Mouse (Mus musculus) liver, embryonic 13.5 days (tissue): ENCODE measurements around the gene Fam49a. TPM values are rescaled to one million over a fixed set of nuclear protein-coding genes. Genes with fewer than 3 reads are reported as not detected.

Experiments
- ATAC-seq: fragments of 200-750 bp; cut with Nextera tagmentation; 2 replicates; pipeline ENCODE4 v1.8.0; 2017; ENCODE audit warnings: low read depth, mild to moderate bottlenecking, moderate number of reproducible peaks, moderate library complexity
- DNase-seq: peaks from one replicate; pipeline ENCODE4 v3.0.0; 2022
- H3K27ac ChIP-seq: fragments of 300-500 bp; sonication (generic); 2 replicates; pipeline ENCODE4 v1.5.1; 2015; ENCODE audit warnings: moderate library complexity, mild to moderate bottlenecking, inconsistent platforms
- H3K27me3 ChIP-seq: fragments of 300-500 bp; sonication (generic); 2 replicates; pipeline ENCODE4 v1.6.1; 2015; ENCODE audit warnings: mild to moderate bottlenecking, inconsistent platforms
- H3K36me3 ChIP-seq: fragments of 300-500 bp; sonication (generic); 2 replicates; pipeline ENCODE4 v1.6.1; 2015; ENCODE audit warnings: mild to moderate bottlenecking, inconsistent platforms
- H3K4me1 ChIP-seq: fragments of 300-500 bp; sonication (generic); replicated peaks from 2 replicates; pipeline ENCODE4 v1.6.1; 2015; ENCODE audit warnings: inconsistent platforms
- H3K4me2 ChIP-seq: fragments of 300-500 bp; sonication (generic); 2 replicates; pipeline ENCODE4 v1.6.1; 2015; ENCODE audit warnings: inconsistent platforms, mild to moderate bottlenecking, moderate library complexity
- H3K4me3 ChIP-seq: fragments of 300-500 bp; sonication (generic); replicated peaks from 2 replicates; pipeline ENCODE4 v1.5.1; 2015; ENCODE audit warnings: mild to moderate bottlenecking, inconsistent platforms
- H3K9ac ChIP-seq: fragments of 300-500 bp; sonication (generic); 2 replicates; pipeline ENCODE4 v1.6.1; 2015; ENCODE audit warnings: mild to moderate bottlenecking, inconsistent platforms
- H3K9me3 ChIP-seq: fragments of 300-500 bp; sonication (generic); replicated peaks from 2 replicates; pipeline ENCODE4 v1.6.1; 2016; ENCODE audit warnings: inconsistent platforms
- WGBS: fragments of 180-500 bp; shearing (Covaris S2); methylation state at CpG from one replicate; pipeline ENCODE4 v1.1.7; 2015; ENCODE audit not compliant: insufficient replicate concordance; 5-methylcytosine and 5-hydroxymethylcytosine counted together
- polyA plus RNA-seq: library from polyadenylated mRNA; unstranded; fragments of >200 nt; fragmentation: Nextera tagmentation; extraction: Ambion mirVana; gene quantifications from 2 replicates; pipeline ENCODE4 v1.2.1, GENCODE M21; 2015

The Fam49a gene
- polyA plus RNA-seq, 1 experiment from 2014 or later: 2.5 TPM

- H3K4me3 ChIP-seq: no peak overlapping the region
- no peaks in the 10 kb centered on the region for H3K36me3 ChIP-seq
- no peaks in the 10 kb centered on the region for H3K9me3 ChIP-seq
- no peak overlapping the region for H3K9ac ChIP-seq
- ATAC-seq (no peak), DNase-seq (no peak)
- no peak overlapping the region for H3K4me2 ChIP-seq
- WGBS: 71% methylated on average over 6 of the region's 6 CpGs
- H3K27ac ChIP-seq: no peak overlapping the region
- H3K27me3 ChIP-seq: no peaks in the 10 kb centered on the region
- no peaks in the 10 kb centered on the region for H3K4me1 ChIP-seq
These were observed 75.4 kb downstream of the Fam49a start for GRCm38 (mm10) chr12:12337378-12337777.

- no peak overlapping the region for H3K27ac ChIP-seq
- H3K27me3 ChIP-seq: no peaks in the 10 kb centered on the region
- no peaks in the 10 kb centered on the region for H3K9me3 ChIP-seq
- no peak overlapping the region for H3K4me2 ChIP-seq
- no peak for DNase-seq
- no peak for ATAC-seq
- H3K36me3 ChIP-seq: no peaks in the 10 kb centered on the region
- no peak overlapping the region for H3K9ac ChIP-seq
- no peaks in the 10 kb centered on the region for H3K4me1 ChIP-seq
- 66% methylated on average over 2 of the region's 2 CpGs for WGBS
- H3K4me3 ChIP-seq: no peak overlapping the region
These were observed 81.4 kb downstream of the Fam49a start for GRCm38 (mm10) chr12:12343320-12343719.

- Histone ChIP-seq H3K27ac (no peak overlapping the region), H3K9ac (no peak overlapping the region), H3K9me3 (no peaks in the 10 kb centered on the region), H3K27me3 (no peaks in the 10 kb centered on the region), H3K36me3 (no peaks in the 10 kb centered on the region), H3K4me3 (no peak overlapping the region), H3K4me1 (no peaks in the 10 kb centered on the region), H3K4me2 (no peak overlapping the region)
- WGBS: 60% methylated on average over 2 of the region's 2 CpGs
- ATAC-seq: no peak
- no peak for DNase-seq
These were observed 86.7 kb downstream of the Fam49a start for GRCm38 (mm10) chr12:12348625-12349024.

GRCm38 (mm10) chr12:12349645-12350288, 87.8 kb downstream of the Fam49a start:
- H3K4me1 ChIP-seq: no peaks in the 10 kb centered on the region
- H3K4me2 ChIP-seq: no peak overlapping the region
- H3K4me3 ChIP-seq: no peak overlapping the region
- no peaks in the 10 kb centered on the region for H3K36me3 ChIP-seq
- H3K9ac ChIP-seq: no peak overlapping the region
- no peak overlapping the region for H3K27ac ChIP-seq
- ATAC-seq (no peak), DNase-seq (no peak)
- WGBS: 48% methylated on average over 6 of the region's 6 CpGs
- no peaks in the 10 kb centered on the region for H3K9me3 ChIP-seq
- no peaks in the 10 kb centered on the region for H3K27me3 ChIP-seq

GRCm38 (mm10) chr12:12351816-12352552, 90.0 kb downstream of the Fam49a start:
- no peak overlapping the region for H3K4me2 ChIP-seq
- no peak overlapping the region for H3K9ac ChIP-seq
- no peaks in the 10 kb centered on the region for H3K36me3 ChIP-seq
- ATAC-seq (no peak), DNase-seq (no peak)
- H3K4me3 ChIP-seq: no peak overlapping the region
- H3K4me1 ChIP-seq: no peaks in the 10 kb centered on the region; the same call in 1 of the 2 replicates
- 39% methylated on average over 11 of the region's 11 CpGs for WGBS
- no peaks in the 10 kb centered on the region for H3K27me3 ChIP-seq
- no peak overlapping the region for H3K27ac ChIP-seq
- H3K9me3 ChIP-seq: no peaks in the 10 kb centered on the region

GRCm38 (mm10) chr12:12354115-12354653, 92.2 kb downstream of the Fam49a start:
- H3K36me3 ChIP-seq: no peaks in the 10 kb centered on the region
- H3K9me3 ChIP-seq: no peaks in the 10 kb centered on the region
- no peak overlapping the region for H3K27ac ChIP-seq
- H3K4me1 ChIP-seq: no peaks in the 10 kb centered on the region; the same call in 1 of the 2 replicates
- no peak overlapping the region for H3K9ac ChIP-seq
- DNase-seq (no peak), ATAC-seq (no peak)
- H3K27me3 ChIP-seq: no peaks in the 10 kb centered on the region
- H3K4me2 ChIP-seq: no peak overlapping the region
- 58% methylated on average over 10 of the region's 10 CpGs for WGBS
- H3K4me3 ChIP-seq: no peak overlapping the region

- no peak for DNase-seq
- Histone ChIP-seq H3K27me3 (no peaks in the 10 kb centered on the region), H3K9me3 (no peaks in the 10 kb centered on the region), H3K4me2 (no peak overlapping the region), H3K27ac (no peak overlapping the region), H3K36me3 (no peaks in the 10 kb centered on the region), H3K4me1 (no peaks in the 10 kb centered on the region; the same call in 1 of the 2 replicates), H3K9ac (no peak overlapping the region), H3K4me3 (no peak overlapping the region)
- no peak for ATAC-seq
- 64% methylated on average over 9 of the region's 9 CpGs for whole genome bisulfite sequencing
These were observed 94.1 kb downstream of the Fam49a start for GRCm38 (mm10) chr12:12356048-12356447.

GRCm38 (mm10) chr12:12356463-12356862, 94.5 kb downstream of the Fam49a start:
- DNase-seq (no peak), ATAC-seq (no peak)
- H3K9ac ChIP-seq: no peak overlapping the region
- no peak overlapping the region for H3K4me3 ChIP-seq
- no peak overlapping the region for H3K27ac ChIP-seq
- H3K4me2 ChIP-seq: no peak overlapping the region
- no peaks in the 10 kb centered on the region for H3K36me3 ChIP-seq
- no peaks in the 10 kb centered on the region; the same call in 1 of the 2 replicates for H3K4me1 ChIP-seq
- WGBS: 39% methylated on average over 1 of the region's 1 CpGs
- H3K9me3 ChIP-seq: no peaks in the 10 kb centered on the region
- no peaks in the 10 kb centered on the region for H3K27me3 ChIP-seq

- no peaks in the 10 kb centered on the region for H3K27me3 ChIP-seq
- H3K4me1 ChIP-seq: no peaks in the 10 kb centered on the region; the same call in 1 of the 2 replicates
- WGBS: 62% methylated on average over 5 of the region's 5 CpGs
- H3K27ac ChIP-seq: no peak overlapping the region
- H3K4me2 ChIP-seq: no peak overlapping the region
- no peaks in the 10 kb centered on the region for H3K36me3 ChIP-seq
- no peak for ATAC-seq
- H3K9ac ChIP-seq: no peak overlapping the region
- H3K9me3 ChIP-seq: no peaks in the 10 kb centered on the region
- no peak for DNase-seq
- H3K4me3 ChIP-seq: no peak overlapping the region
These were observed 95.0 kb downstream of the Fam49a start for GRCm38 (mm10) chr12:12356946-12357345.

GRCm38 (mm10) chr12:12359923-12360322, 98.0 kb downstream of the Fam49a start:
- H3K27ac ChIP-seq: no peak overlapping the region
- no peaks in the 10 kb centered on the region for H3K36me3 ChIP-seq
- WGBS: 67% methylated on average over 5 of the region's 5 CpGs
- ATAC-seq (no peak), DNase-seq (no peak)
- no peak overlapping the region for H3K4me3 ChIP-seq
- H3K27me3 ChIP-seq: no peaks in the 10 kb centered on the region
- H3K9me3 ChIP-seq: no peaks in the 10 kb centered on the region
- no peak overlapping the region for H3K9ac ChIP-seq
- no peak overlapping the region for H3K4me2 ChIP-seq
- H3K4me1 ChIP-seq: no peaks in the 10 kb centered on the region; the same call in 1 of the 2 replicates

GRCm38 (mm10) chr12:12362371-12362770, 100.4 kb downstream of the Fam49a start:
- DNase-seq: no peak
- Histone ChIP-seq H3K27me3 (no peaks in the 10 kb centered on the region), H3K27ac (no peak overlapping the region), H3K4me1 (no peaks in the 10 kb centered on the region), H3K9me3 (no peaks in the 10 kb centered on the region), H3K4me3 (no peak overlapping the region), H3K4me2 (no peak overlapping the region), H3K36me3 (no peaks in the 10 kb centered on the region), H3K9ac (no peak overlapping the region)
- 77% methylated on average over 10 of the region's 10 CpGs for WGBS
- ATAC-seq: no peak
